Mouse (Mus musculus) heart, embryonic 16.5 days (tissue): ENCODE results near the gene Lgals7. TPM values are rescaled to one million over a fixed set of nuclear protein-coding genes. Genes with fewer than 3 reads are reported as not detected.
"Not testable (repeated sequence)": the region's sequence is repeated elsewhere in the genome, so short reads cannot be mapped to it uniquely, and the experiment has no call there.

Source experiments
- ATAC-seq: fragments of 200-750 bp; cut with Nextera tagmentation; replicated peaks from 2 replicates; pipeline ENCODE4 v1.8.0; 2017; ENCODE audit warnings: moderate number of reproducible peaks; ENCODE audit not compliant: insufficient read depth, low FRiP score; ENCODE audit errors: extremely low read depth
- H3K27ac ChIP-seq: fragments of 300-500 bp; sonication (generic); 2 replicates; pipeline ENCODE4 v1.5.1; 2014; ENCODE audit warnings: mild to moderate bottlenecking, low read length, control low read depth, moderate library complexity
- H3K27me3 ChIP-seq: fragments of 300-500 bp; sonication (generic); 2 replicates; pipeline ENCODE4 v1.6.1; 2014; ENCODE audit warnings: low read length, mixed read lengths; ENCODE audit not compliant: control insufficient read depth, insufficient read depth
- H3K36me3 ChIP-seq: fragments of 300-500 bp; sonication (generic); 2 replicates; pipeline ENCODE4 v1.6.1; 2014; ENCODE audit not compliant: control insufficient read depth, insufficient read depth
- H3K4me1 ChIP-seq: fragments of 300-500 bp; sonication (generic); 2 replicates; pipeline ENCODE4 v1.6.1; 2014; ENCODE audit warnings: low read length, mixed read lengths; ENCODE audit not compliant: control insufficient read depth, insufficient read depth
- H3K4me2 ChIP-seq: fragments of 300-500 bp; sonication (generic); 2 replicates; pipeline ENCODE4 v1.6.1; 2014; ENCODE audit warnings: low read depth, mild to moderate bottlenecking, control low read depth, low read length
- H3K4me3 ChIP-seq: fragments of 300-500 bp; sonication (generic); 2 replicates; pipeline ENCODE4 v1.5.1; 2014; ENCODE audit warnings: mild to moderate bottlenecking, control low read depth, low read length
- H3K9ac ChIP-seq: fragments of 300-500 bp; sonication (generic); 2 replicates; pipeline ENCODE4 v1.6.1; 2014; ENCODE audit warnings: low read length, control low read depth
- H3K9me3 ChIP-seq: fragments of 300-500 bp; sonication (generic); replicated peaks from 2 replicates; pipeline ENCODE4 v1.6.1; 2016; ENCODE audit warnings: low read length; ENCODE audit not compliant: control insufficient read depth
- WGBS: fragments of 180-500 bp; shearing (Covaris S2); extraction: QIAGEN DNeasy Blood & Tissue Kit; methylation state at CpG from one replicate; pipeline ENCODE4 v1.1.7; 2014; 5-methylcytosine and 5-hydroxymethylcytosine counted together
- polyA plus RNA-seq: library from polyadenylated mRNA; unstranded; fragments of >200 nt; fragmentation: Nextera tagmentation; extraction: Ambion mirVana; gene quantifications from 2 replicates; pipeline ENCODE4 v1.2.1, GENCODE M21; 2015

The Lgals7 gene
- polyA plus RNA-seq, 1 experiment from 2014 or later: 2.1 TPM

- no peak overlapping the region for H3K27ac ChIP-seq
- no peak overlapping the region for H3K4me3 ChIP-seq
- no peak overlapping the region for H3K4me2 ChIP-seq
- 74% methylated on average over 10 of the region's 10 CpGs for WGBS
- no peak for ATAC-seq
- no peaks in the 10 kb centered on the region for H3K9me3 ChIP-seq
- no peaks in the 10 kb centered on the region for H3K36me3 ChIP-seq
- H3K4me1 ChIP-seq: no peaks in the 10 kb centered on the region
- H3K9ac ChIP-seq: no peak overlapping the region
- 0 out of 2 replicates have a peak, but pooled peaks cover 2% of the 10 kb centered on the region for H3K27me3 ChIP-seq
Measured at GRCm38 (mm10) chr7:28880554-28880953, 16.9 kb downstream of the Lgals7 start.

- Histone ChIP-seq H3K4me3 (no peak within 1 kb of the TSS), H3K27me3 (0 out of 2 replicates have a peak, but pooled peaks cover 2% of the 10 kb centered on the region), H3K4me2 (no peak within 1 kb of the TSS), H3K36me3 (no peaks in the 10 kb centered on the region), H3K9ac (no peak within 1 kb of the TSS), H3K9me3 (no peaks in the 10 kb centered on the region), H3K27ac (no peak within 1 kb of the TSS), H3K4me1 (no peaks in the 10 kb centered on the region)
- no peak for ATAC-seq
- 53% methylated on average over 13 of the region's 13 CpGs for WGBS
Measured at GRCm38 (mm10) chr7:28881199-28881598, 17.5 kb downstream of the Lgals7 start, which contains the start of gene Capn12. Gene Capn12 (plus strand): TSS chr7:28881422.

GRCm38 (mm10) chr7:28883039-28883438 lies 19.4 kb downstream of the Lgals7 start:
- no peak for ATAC-seq
- 76% methylated on average over 11 of the region's 11 CpGs for WGBS
- Histone ChIP-seq H3K9me3 (no peaks in the 10 kb centered on the region), H3K4me2 (no peak overlapping the region), H3K4me3 (no peak overlapping the region), H3K9ac (no peak overlapping the region), H3K27ac (no peak overlapping the region), H3K4me1 (no peaks in the 10 kb centered on the region), H3K27me3 (peaks cover 13% of the 10 kb centered on the region), H3K36me3 (no peaks in the 10 kb centered on the region)

GRCm38 (mm10) chr7:28883704-28884103 lies 20.1 kb downstream of the Lgals7 start:
- ATAC-seq, H3K27ac ChIP-seq, H3K9me3 ChIP-seq, H3K36me3 ChIP-seq, H3K4me3 ChIP-seq, H3K4me1 ChIP-seq, H3K9ac ChIP-seq, H3K4me2 ChIP-seq: not testable (repeated sequence)
- 83% methylated on average over 3 of the region's 4 CpGs for WGBS
- peaks cover 13% of the 10 kb centered on the region for H3K27me3 ChIP-seq

- 24% methylated on average over 14 of the region's 14 CpGs for WGBS
- Histone ChIP-seq H3K4me2 (no peak overlapping the region), H3K4me1 (peaks cover 16% of the 10 kb centered on the region), H3K4me3 (no peak overlapping the region), H3K36me3 (peaks cover 3% of the 10 kb centered on the region; the same call in 1 of the 2 replicates), H3K27ac (no peak overlapping the region), H3K9ac (no peak overlapping the region), H3K27me3 (peaks cover 16% of the 10 kb centered on the region), H3K9me3 (no peaks in the 10 kb centered on the region)
- no peak for ATAC-seq
Measured at GRCm38 (mm10) chr7:28886486-28886885, 22.8 kb downstream of the Lgals7 start.

GRCm38 (mm10) chr7:28888701-28889161 lies 25.1 kb downstream of the Lgals7 start:
- peak overlapping the region; percentile 42 for H3K4me3 ChIP-seq
- no peak overlapping the region for H3K27ac ChIP-seq
- 2% methylated on average over 27 of the region's 27 CpGs for WGBS
- peak overlapping the region; percentile 71 for H3K4me2 ChIP-seq
- H3K36me3 ChIP-seq: peaks cover 21% of the 10 kb centered on the region
- ATAC-seq: no peak
- peaks cover 16% of the 10 kb centered on the region for H3K27me3 ChIP-seq
- H3K9ac ChIP-seq: peak overlapping the region; percentile 58
- H3K9me3 ChIP-seq: no peaks in the 10 kb centered on the region
- H3K4me1 ChIP-seq: peaks cover 16% of the 10 kb centered on the region

- no peak for ATAC-seq
- Histone ChIP-seq H3K9me3 (no peaks in the 10 kb centered on the region), H3K4me1 (peaks cover 30% of the 10 kb centered on the region), H3K27ac (no peak overlapping the region), H3K27me3 (peaks cover 7% of the 10 kb centered on the region), H3K4me2 (no peak overlapping the region), H3K9ac (no peak overlapping the region), H3K36me3 (peaks cover 56% of the 10 kb centered on the region), H3K4me3 (no peak overlapping the region)
- 93% methylated on average over 17 of the region's 17 CpGs for WGBS
Measured at GRCm38 (mm10) chr7:28892601-28893000, 28.9 kb downstream of the Lgals7 start.

GRCm38 (mm10) chr7:28893643-28894265 lies 30.1 kb downstream of the Lgals7 start:
- H3K27ac ChIP-seq: peak overlapping the region; percentile 58; the same call in 1 of the 2 replicates
- ATAC-seq: peak; percentile 30; the same call in 1 of the 2 replicates
- 32% methylated on average over 7 of the region's 7 CpGs for WGBS
- no peak overlapping the region for H3K4me2 ChIP-seq
- peaks cover 25% of the 10 kb centered on the region for H3K4me1 ChIP-seq
- no peaks in the 10 kb centered on the region for H3K9me3 ChIP-seq
- no peak overlapping the region for H3K4me3 ChIP-seq
- H3K36me3 ChIP-seq: peaks cover 67% of the 10 kb centered on the region
- H3K27me3 ChIP-seq: peaks cover 3% of the 10 kb centered on the region; the same call in 1 of the 2 replicates
- H3K9ac ChIP-seq: 0 out of 2 replicates have a peak overlapping the region, but pooled peaks have one; percentile 40

- Histone ChIP-seq H3K27ac (peak overlapping the region; percentile 80), H3K27me3 (no peaks in the 10 kb centered on the region), H3K9ac (peak overlapping the region; percentile 60), H3K9me3 (no peaks in the 10 kb centered on the region), H3K4me1 (peaks cover 14% of the 10 kb centered on the region), H3K36me3 (peaks cover 79% of the 10 kb centered on the region), H3K4me2 (no peak overlapping the region; the same call in 1 of the 2 replicates), H3K4me3 (peak overlapping the region; percentile 10; the same call in 1 of the 2 replicates)
- peak; percentile 52; the same call in 1 of the 2 replicates for ATAC-seq
- 23% methylated on average over 5 of the region's 5 CpGs for WGBS
Measured at GRCm38 (mm10) chr7:28894942-28895341, 31.3 kb downstream of the Lgals7 start.
